Comparison of ENCODE assay signal across 8 mouse cellular contexts in genomic region chr3:148343256-148343632, GRCm38 (mm10).
DNase-seq lines count a peak whose midpoint lies in the region; ATAC-seq lines count a peak whose summit lies in the region.

No protein-coding gene starts in this region.

- no peak overlapping the region for H3K9ac ChIP-seq in kidney, embryonic 14.5 days (ENCODE audit: low read depth, low read length)
- H3K9ac ChIP-seq in embryonic facial prominence, embryonic 13.5 days, result no peak overlapping the region
- H3K9ac ChIP-seq in hindbrain, embryonic 11.5 days (ENCODE audit: low read depth, low read length), result no peak overlapping the region
- H3K9ac ChIP-seq in midbrain, embryonic 14.5 days (replicated peaks; ENCODE audit: low read length), result no peak overlapping the region

- 7% methylated on average over 3 of the region's 3 CpGs for WGBS in kidney, embryonic 14.5 days
- WGBS in embryonic facial prominence, embryonic 13.5 days, result 4% methylated on average over 3 of the region's 3 CpGs
- under 1% methylated on average over 3 of the region's 3 CpGs for WGBS in hindbrain, embryonic 11.5 days
- 5% methylated on average over 3 of the region's 3 CpGs for WGBS in midbrain, embryonic 14.5 days

- no peak overlapping the region for H3K4me3 ChIP-seq in kidney, embryonic 14.5 days (ENCODE audit: low read length)
- no peak overlapping the region for H3K4me3 ChIP-seq in embryonic facial prominence, embryonic 13.5 days
- H3K4me3 ChIP-seq in hindbrain, embryonic 11.5 days (ENCODE audit: low read depth, low read length), result no peak overlapping the region
- H3K4me3 ChIP-seq in midbrain, embryonic 14.5 days (replicated peaks; ENCODE audit: low read depth, low read length), result no peak overlapping the region

- no peak for DNase-seq in kidney, adult 11 months
- no peak for DNase-seq in hindbrain, embryonic 11.5 days (ENCODE audit: low spot score)
- peak; percentile 69 for DNase-seq in midbrain, embryonic 14.5 days
- no peak for DNase-seq in left cerebral cortex, postnatal 4 days
- DNase-seq in thymus, postnatal 36 days, result no peak
- DNase-seq in cerebellum, postnatal 4 days (ENCODE audit: low spot score in 2 of 2), result no peak

- peaks cover 8% of the 10 kb centered on the region; the same call in 1 of the 2 replicates for H3K4me1 ChIP-seq in kidney, embryonic 14.5 days (ENCODE audit: control insufficient read depth, insufficient read depth, low read length)
- H3K4me1 ChIP-seq in embryonic facial prominence, embryonic 13.5 days, result peaks cover 11% of the 10 kb centered on the region
- H3K4me1 ChIP-seq in hindbrain, embryonic 11.5 days (replicated peaks; ENCODE audit: control insufficient read depth, insufficient read depth, low read length), result no peaks in the 10 kb centered on the region; the same call in 1 of the 2 replicates
- peaks cover 15% of the 10 kb centered on the region for H3K4me1 ChIP-seq in midbrain, embryonic 14.5 days (ENCODE audit: control insufficient read depth, insufficient read depth, low read length)

- H3K4me2 ChIP-seq in kidney, embryonic 14.5 days (replicated peaks; ENCODE audit: low read depth, low read length), result no peak overlapping the region
- no peak overlapping the region for H3K4me2 ChIP-seq in embryonic facial prominence, embryonic 13.5 days
- no peak overlapping the region for H3K4me2 ChIP-seq in hindbrain, embryonic 11.5 days (replicated peaks; ENCODE audit: low read depth, low read length)
- H3K4me2 ChIP-seq in midbrain, embryonic 14.5 days (ENCODE audit: low read length), result no peak overlapping the region

- H3K36me3 ChIP-seq in kidney, embryonic 14.5 days (ENCODE audit: control insufficient read depth, insufficient read depth, low read length), result no peaks in the 10 kb centered on the region
- H3K36me3 ChIP-seq in embryonic facial prominence, embryonic 13.5 days, result no peaks in the 10 kb centered on the region
- H3K36me3 ChIP-seq in hindbrain, embryonic 11.5 days (ENCODE audit: control insufficient read depth, insufficient read depth, low read length), result no peaks in the 10 kb centered on the region
- no peaks in the 10 kb centered on the region for H3K36me3 ChIP-seq in midbrain, embryonic 14.5 days (ENCODE audit: control insufficient read depth, insufficient read depth, low read length)

- H3K27me3 ChIP-seq in kidney, embryonic 14.5 days (ENCODE audit: control insufficient read depth, insufficient read depth, low read length), result no peaks in the 10 kb centered on the region
- no peaks in the 10 kb centered on the region for H3K27me3 ChIP-seq in embryonic facial prominence, embryonic 13.5 days
- H3K27me3 ChIP-seq in hindbrain, embryonic 11.5 days (ENCODE audit: control insufficient read depth, insufficient read depth, low read length), result no peaks in the 10 kb centered on the region
- no peaks in the 10 kb centered on the region for H3K27me3 ChIP-seq in midbrain, embryonic 14.5 days (ENCODE audit: control insufficient read depth, insufficient read depth, low read length)

- intact Hi-C loops in left cerebral cortex, postnatal 4 days (cut with DNase I), result no loop called here

- H3K27ac ChIP-seq in kidney, embryonic 14.5 days (ENCODE audit: low read depth, low read length), result no peak overlapping the region
- peak overlapping the region; percentile 33; the same call in 1 of the 2 replicates for H3K27ac ChIP-seq in embryonic facial prominence, embryonic 13.5 days
- H3K27ac ChIP-seq in hindbrain, embryonic 11.5 days (ENCODE audit: low read depth, low read length), result no peak overlapping the region
- peak overlapping the region; percentile 58 for H3K27ac ChIP-seq in midbrain, embryonic 14.5 days (replicated peaks; ENCODE audit: low read depth, low read length)

- ATAC-seq in kidney, embryonic 14.5 days (ENCODE audit: low FRiP score, low TSS enrichment), result peak; percentile 69
- ATAC-seq in embryonic facial prominence, embryonic 13.5 days (ENCODE audit: insufficient number of reproducible peaks, insufficient read depth, low FRiP score, low TSS enrichment, low read depth), result no peak
- ATAC-seq in hindbrain, embryonic 11.5 days (ENCODE audit: low FRiP score), result peak; percentile 88
- peak; percentile 71 for ATAC-seq in midbrain, embryonic 14.5 days (ENCODE audit: low FRiP score, low TSS enrichment)

- no peaks in the 10 kb centered on the region for H3K9me3 ChIP-seq in kidney, embryonic 14.5 days (ENCODE audit: control insufficient read depth, low read length)
- H3K9me3 ChIP-seq in embryonic facial prominence, embryonic 13.5 days, result no peaks in the 10 kb centered on the region
- H3K9me3 ChIP-seq in hindbrain, embryonic 11.5 days (ENCODE audit: control insufficient read depth, low read length), result no peaks in the 10 kb centered on the region
- H3K9me3 ChIP-seq in midbrain, embryonic 14.5 days (ENCODE audit: control insufficient read depth, low read length), result no peaks in the 10 kb centered on the region

Comparison
In these comparisons a context has a peak if more than half of its experiments do, and no peak if none do; other contexts are left out.
1. H3K27ac ChIP-seq: peak in embryonic facial prominence, embryonic 13.5 days (single experiment) and midbrain, embryonic 14.5 days (single experiment); none in kidney, embryonic 14.5 days (single experiment) and hindbrain, embryonic 11.5 days (single experiment).